Mouse (Mus musculus): Measurements from ENCODE around the gene Slc5a3. TPM values are rescaled to one million over a fixed set of nuclear protein-coding genes. Genes with fewer than 3 reads are reported as not detected.

Slc5a3 gene
- total RNA-seq, 2 experiments from 2014 or later, result 6.8 to 7.9 TPM

- DNase-seq, result no peak
Measured at GRCm38 (mm10) chr16:92127226-92127625, 69.1 kb downstream of the Slc5a3 start.

- no peak for DNase-seq
Measured at GRCm38 (mm10) chr16:92127666-92128065, 69.5 kb downstream of the Slc5a3 start.

- no peak for DNase-seq
Measured at GRCm38 (mm10) chr16:92129843-92130242, 71.7 kb downstream of the Slc5a3 start.

GRCm38 (mm10) chr16:92132511-92132910 lies 74.4 kb downstream of the Slc5a3 start:
- no peak for DNase-seq

- no peak for DNase-seq
Measured at GRCm38 (mm10) chr16:92134148-92134764, 76.1 kb downstream of the Slc5a3 start.

- DNase-seq, result no peak
Measured at GRCm38 (mm10) chr16:92136275-92136674, 78.2 kb downstream of the Slc5a3 start.

Other genes starting within 250 kb of the Slc5a3 start
- gene Mrps6, start 52 bp upstream of the Slc5a3 start, total RNA-seq (2021), result 10 to 100 TPM; 53.8 to 54.7 TPM
- gene Gm49711, start within 50 bp of the Slc5a3 start, total RNA-seq (2021), result not detected
- under 1 TPM; 0.25 to 0.43 TPM for gene Kcne2, start 234.1 kb downstream of the Slc5a3 start, total RNA-seq (2021)
- 10 to 100 TPM; 43.6 to 44.9 TPM for gene Smim11, start 243.0 kb downstream of the Slc5a3 start, total RNA-seq (2021)